Mouse (Mus musculus) erythroblast, embryonic 14.5 days (primary cell): ENCODE measurements around the gene Rgs6.

Source experiments
- GATA1 ChIP-seq: IDR thresholded peaks from 2 replicates; pipeline ENCODE4 v1.6.1; 2012; ENCODE audit warnings: low read length, inconsistent platforms, mixed read lengths
- TAL1 ChIP-seq: IDR thresholded peaks from 3 replicates; pipeline ENCODE4 v1.6.1; 2012; ENCODE audit warnings: low read length, inconsistent platforms, mixed read lengths

- TF ChIP-seq TAL1, result no peak
- no peak for TF ChIP-seq GATA1
Measured at GRCm38 (mm10) chr12:82932706-82933461, 344.8 kb downstream of the Rgs6 start.
